Mouse (Mus musculus) liver, adult 2 months (tissue): Measurements from ENCODE around the gene Proser3.

ENCODE experiments used
- CTCF ChIP-seq: fragments of 200-500 bp; IDR thresholded peaks from 2 replicates; pipeline ENCODE4 v1.5.1; 2011; ENCODE audit warnings: low read depth, low read length, control low read depth
- POLR2A ChIP-seq: fragments of 200-500 bp; IDR thresholded peaks from 2 replicates; pipeline ENCODE4 v1.6.1; 2011; ENCODE audit warnings: low read length, control low read depth; ENCODE audit not compliant: insufficient read depth; ENCODE audit errors: extremely low read depth

GRCm38 (mm10) chr7:30549880-30550279, 2.2 kb downstream of the Proser3 start:
- no peak for TF ChIP-seq CTCF
- no peak for TF ChIP-seq POLR2A
